ENCODE assay signal across 25 mouse cellular contexts in genomic region chr12:76073981-76074380, GRCm38 (mm10).
DNase-seq lines count a peak whose midpoint lies in the region; ATAC-seq and TF ChIP-seq lines count a peak whose summit lies in the region.
"Had no signal": no experiment of that assay in that cellular context is flagged by ENCODE, and none has a peak within 500 bp of the region (broad histone marks: within the 10 kb centered on the region; RNA-seq: fewer than 3 reads in every experiment).

No protein-coding gene starts in this region.

- WGBS in forebrain, embryonic 10.5 days, result 21% methylated on average over 7 of the region's 7 CpGs
- WGBS in forebrain, embryonic 12.5 days, result 21% methylated on average over 7 of the region's 7 CpGs
- WGBS in midbrain, embryonic 10.5 days, result 17% methylated on average over 7 of the region's 7 CpGs
- WGBS in midbrain, embryonic 14.5 days, result 23% methylated on average over 7 of the region's 7 CpGs
- 17% methylated on average over 7 of the region's 7 CpGs for WGBS in embryonic facial prominence, embryonic 11.5 days
- WGBS in limb, embryonic 11.5 days, result 21% methylated on average over 7 of the region's 7 CpGs
- 95% methylated on average over 7 of the region's 7 CpGs for WGBS in thymus, adult 2 months

- no peak for TF ChIP-seq POLR2A in thymus, adult 2 months (IDR thresholded peaks at IDR 0.05; ENCODE audit: control insufficient read depth, extremely low read depth, insufficient read depth, low read length, poor library complexity)

- H3K4me3 ChIP-seq in forebrain, embryonic 10.5 days, result peak overlapping the region; percentile 49
- H3K4me3 ChIP-seq in forebrain, embryonic 12.5 days (replicated peaks), result no peak overlapping the region
- H3K4me3 ChIP-seq in midbrain, embryonic 10.5 days, result peak overlapping the region; percentile 54
- no peak overlapping the region for H3K4me3 ChIP-seq in midbrain, embryonic 14.5 days (replicated peaks; ENCODE audit: low read depth, low read length)
- peak overlapping the region; percentile 16; the same call in 1 of the 2 replicates for H3K4me3 ChIP-seq in embryonic facial prominence, embryonic 11.5 days (ENCODE audit: low read depth, low read length)
- H3K4me3 ChIP-seq in limb, embryonic 11.5 days (ENCODE audit: low read depth, low read length), result peak overlapping the region; percentile 1; the same call in 1 of the 2 replicates
- H3K4me3 ChIP-seq in thymus, adult 2 months (ENCODE audit: control insufficient read depth, insufficient read depth, low read length), result no peak overlapping the region
- H3K4me3 ChIP-seq: heart, embryonic 12.5 days; midbrain, embryonic 13.5 days; myocyte had no signal

- H3K27me3 ChIP-seq in forebrain, embryonic 10.5 days (ENCODE audit: poor library complexity, severe bottlenecking), result no peaks in the 10 kb centered on the region
- H3K27me3 ChIP-seq in forebrain, embryonic 12.5 days, result no peaks in the 10 kb centered on the region
- no peaks in the 10 kb centered on the region for H3K27me3 ChIP-seq in midbrain, embryonic 10.5 days (ENCODE audit: low read depth, poor library complexity, severe bottlenecking)
- no peaks in the 10 kb centered on the region for H3K27me3 ChIP-seq in midbrain, embryonic 14.5 days (ENCODE audit: control insufficient read depth, insufficient read depth, low read length)
- no peaks in the 10 kb centered on the region for H3K27me3 ChIP-seq in embryonic facial prominence, embryonic 11.5 days (ENCODE audit: control insufficient read depth, insufficient read depth, low read length)
- H3K27me3 ChIP-seq in limb, embryonic 11.5 days (ENCODE audit: control insufficient read depth, insufficient read depth, low read length), result no peaks in the 10 kb centered on the region
- H3K27me3 ChIP-seq in thymus, adult 2 months (ENCODE audit: control insufficient read depth, insufficient read depth, low read length), result no peaks in the 10 kb centered on the region
- H3K27me3 ChIP-seq: heart, embryonic 12.5 days; midbrain, embryonic 13.5 days had no signal

- no peak overlapping the region for H3K4me2 ChIP-seq in forebrain, embryonic 12.5 days
- H3K4me2 ChIP-seq in midbrain, embryonic 14.5 days (ENCODE audit: low read length), result no peak overlapping the region
- peak overlapping the region; percentile 43 for H3K4me2 ChIP-seq in embryonic facial prominence, embryonic 11.5 days (ENCODE audit: low read depth, low read length)
- peak overlapping the region; percentile 27 for H3K4me2 ChIP-seq in limb, embryonic 11.5 days (ENCODE audit: low read depth, severe bottlenecking)
- H3K4me2 ChIP-seq: midbrain, embryonic 13.5 days had no signal

- H3K9me3 ChIP-seq in forebrain, embryonic 10.5 days, result no peaks in the 10 kb centered on the region
- H3K9me3 ChIP-seq in forebrain, embryonic 12.5 days, result no peaks in the 10 kb centered on the region
- H3K9me3 ChIP-seq in midbrain, embryonic 10.5 days (replicated peaks), result no peaks in the 10 kb centered on the region
- H3K9me3 ChIP-seq in midbrain, embryonic 14.5 days (ENCODE audit: control insufficient read depth, low read length), result no peaks in the 10 kb centered on the region
- no peaks in the 10 kb centered on the region for H3K9me3 ChIP-seq in embryonic facial prominence, embryonic 11.5 days (replicated peaks; ENCODE audit: control insufficient read depth, low read length)
- no peaks in the 10 kb centered on the region for H3K9me3 ChIP-seq in limb, embryonic 11.5 days (ENCODE audit: control insufficient read depth, low read length)
- H3K9me3 ChIP-seq: heart, embryonic 12.5 days; midbrain, embryonic 13.5 days had no signal

- H3K9ac ChIP-seq in forebrain, embryonic 12.5 days, result no peak overlapping the region
- H3K9ac ChIP-seq in midbrain, embryonic 14.5 days (replicated peaks; ENCODE audit: low read length), result no peak overlapping the region
- H3K9ac ChIP-seq in embryonic facial prominence, embryonic 11.5 days (replicated peaks; ENCODE audit: low read length), result peak overlapping the region; percentile 7; the same call in 1 of the 2 replicates
- peak overlapping the region; percentile 31; the same call in 1 of the 2 replicates for H3K9ac ChIP-seq in limb, embryonic 11.5 days (ENCODE audit: low read length)
- H3K9ac ChIP-seq: heart, embryonic 12.5 days; midbrain, embryonic 13.5 days had no signal

- ATAC-seq in forebrain, embryonic 12.5 days (ENCODE audit: low FRiP score), result no peak
- no peak for ATAC-seq in midbrain, embryonic 14.5 days (ENCODE audit: low FRiP score, low TSS enrichment)
- ATAC-seq in embryonic facial prominence, embryonic 11.5 days (replicated peaks; ENCODE audit: insufficient number of reproducible peaks, low FRiP score, low TSS enrichment, low read depth), result no peak
- ATAC-seq in limb, embryonic 11.5 days (ENCODE audit: insufficient number of reproducible peaks, low FRiP score, low TSS enrichment, low read depth), result no peak
- ATAC-seq: forebrain, embryonic 16.5 days; hindbrain, embryonic 16.5 days; intestine, embryonic 16.5 days; lung, postnatal 0 days; midbrain, embryonic 13.5 days had no signal

- H3K27ac ChIP-seq in forebrain, embryonic 10.5 days, result peak overlapping the region; percentile 40
- H3K27ac ChIP-seq in forebrain, embryonic 12.5 days, result no peak overlapping the region
- H3K27ac ChIP-seq in midbrain, embryonic 10.5 days (replicated peaks), result peak overlapping the region; percentile 89
- H3K27ac ChIP-seq in midbrain, embryonic 14.5 days (replicated peaks; ENCODE audit: low read depth, low read length), result no peak overlapping the region
- no peak overlapping the region for H3K27ac ChIP-seq in embryonic facial prominence, embryonic 11.5 days (replicated peaks; ENCODE audit: low read depth, low read length)
- H3K27ac ChIP-seq in limb, embryonic 11.5 days (replicated peaks; ENCODE audit: low read depth, low read length), result no peak overlapping the region
- H3K27ac ChIP-seq in thymus, adult 2 months (ENCODE audit: control insufficient read depth, insufficient read depth, low read length), result no peak overlapping the region
- H3K27ac ChIP-seq: midbrain, embryonic 13.5 days had no signal

- no peak for TF ChIP-seq CTCF in thymus, adult 2 months (IDR thresholded peaks at IDR 0.05; ENCODE audit: borderline replicate concordance, control insufficient read depth, extremely low read depth, insufficient read depth, low read length, poor library complexity)

- peaks cover 66% of the 10 kb centered on the region for H3K36me3 ChIP-seq in forebrain, embryonic 10.5 days (replicated peaks)
- peaks cover 39% of the 10 kb centered on the region for H3K36me3 ChIP-seq in forebrain, embryonic 12.5 days (replicated peaks)
- peaks cover 48% of the 10 kb centered on the region for H3K36me3 ChIP-seq in midbrain, embryonic 10.5 days
- peaks cover 14% of the 10 kb centered on the region for H3K36me3 ChIP-seq in midbrain, embryonic 14.5 days (ENCODE audit: control insufficient read depth, insufficient read depth, low read length)
- peaks cover 1% of the 10 kb centered on the region; the same call in 1 of the 2 replicates for H3K36me3 ChIP-seq in embryonic facial prominence, embryonic 11.5 days (replicated peaks; ENCODE audit: control insufficient read depth, insufficient read depth, low read depth, low read length)
- H3K36me3 ChIP-seq in limb, embryonic 11.5 days (ENCODE audit: control insufficient read depth, insufficient read depth, low read length), result peaks cover 3% of the 10 kb centered on the region; the same call in 1 of the 2 replicates
- no peaks in the 10 kb centered on the region for H3K36me3 ChIP-seq in thymus, adult 2 months (ENCODE audit: control insufficient read depth, insufficient read depth, low read length)

- no peak for DNase-seq in forebrain, embryonic 10.5 days (ENCODE audit: extremely low spot score, low spot score)
- no peak for DNase-seq in midbrain, embryonic 10.5 days (ENCODE audit: low spot score)
- no peak for DNase-seq in midbrain, embryonic 14.5 days
- DNase-seq in embryonic facial prominence, embryonic 11.5 days (ENCODE audit: low spot score), result peak; percentile 33
- DNase-seq in limb, embryonic 11.5 days (ENCODE audit: low spot score), result no peak
- no peak for DNase-seq in thymus, adult 2 months
- DNase-seq in right cerebral cortex, adult 2 months (ENCODE audit: low spot score in 2 of 2), result no peak
- DNase-seq: adrenal gland, postnatal 36 days; cerebellum, adult 11 months; cerebellum, postnatal 10 days; gastrocnemius, postnatal 10 days; heart, adult 11 months; heart, postnatal 14 days; kidney, adult 9 months; kidney, postnatal 14 days; right cerebral cortex, adult 18-20 months; thymus, adult 18-20 months had no signal

- peaks cover 38% of the 10 kb centered on the region for H3K4me1 ChIP-seq in forebrain, embryonic 10.5 days
- peaks cover 25% of the 10 kb centered on the region for H3K4me1 ChIP-seq in forebrain, embryonic 12.5 days
- peaks cover 38% of the 10 kb centered on the region for H3K4me1 ChIP-seq in midbrain, embryonic 10.5 days
- peaks cover 9% of the 10 kb centered on the region; the same call in 1 of the 2 replicates for H3K4me1 ChIP-seq in midbrain, embryonic 14.5 days (ENCODE audit: control insufficient read depth, insufficient read depth, low read length)
- H3K4me1 ChIP-seq in embryonic facial prominence, embryonic 11.5 days (ENCODE audit: control insufficient read depth, insufficient read depth, low read length), result no peaks in the 10 kb centered on the region; the same call in 1 of the 2 replicates
- H3K4me1 ChIP-seq in limb, embryonic 11.5 days (ENCODE audit: control insufficient read depth, insufficient read depth, low read length), result peaks cover 4% of the 10 kb centered on the region; the same call in 1 of the 2 replicates
- H3K4me1 ChIP-seq in thymus, adult 2 months (replicated peaks; ENCODE audit: control insufficient read depth, insufficient read depth, low read length), result no peaks in the 10 kb centered on the region

Comparison
In these comparisons a context has a peak if more than half of its experiments do, and no peak if none do; other contexts are left out.
1. H3K27ac ChIP-seq: peak in forebrain, embryonic 10.5 days (single experiment) and midbrain, embryonic 10.5 days (single experiment); none in forebrain, embryonic 12.5 days (single experiment), midbrain, embryonic 14.5 days (single experiment), embryonic facial prominence, embryonic 11.5 days (single experiment), limb, embryonic 11.5 days (single experiment) and thymus, adult 2 months (single experiment).
2. H3K4me3 ChIP-seq: peak in forebrain, embryonic 10.5 days (single experiment), midbrain, embryonic 10.5 days (single experiment), embryonic facial prominence, embryonic 11.5 days (single experiment) and limb, embryonic 11.5 days (single experiment); none in forebrain, embryonic 12.5 days (single experiment), midbrain, embryonic 14.5 days (single experiment) and thymus, adult 2 months (single experiment).
3. H3K4me2 ChIP-seq: peak in embryonic facial prominence, embryonic 11.5 days (single experiment) and limb, embryonic 11.5 days (single experiment); none in forebrain, embryonic 12.5 days (single experiment) and midbrain, embryonic 14.5 days (single experiment).
4. H3K9ac ChIP-seq: peak in embryonic facial prominence, embryonic 11.5 days (single experiment) and limb, embryonic 11.5 days (single experiment); none in forebrain, embryonic 12.5 days (single experiment) and midbrain, embryonic 14.5 days (single experiment).